Mouse (Mus musculus) v-Abl transformed pro-B cells (cell line): ENCODE measurements around the gene Cpeb3.

Experiments
- in situ Hi-C, 2 experiments: fragments of 400-800 bp; cut with MboI; formaldehyde crosslinking; loops; one replicate each; pipeline ENCODE4 v1.15.1; 2025; ENCODE audit not compliant: unreplicated experiment in 2 of 2

The Cpeb3 gene

GRCm38 (mm10) chr19:37055976-37056556 lies 152.3 kb downstream of the Cpeb3 start:
- in situ Hi-C loops: loop anchor here in 1 of 2 experiments (5.0 kb wide), 1 partner anchor 351 kb away; no protein-coding TSS in a partner anchor

GRCm38 (mm10) chr19:37050643-37051345 lies 157.6 kb downstream of the Cpeb3 start:
- in situ Hi-C loops: loop anchor here (5.0 kb wide), 5 partner anchors 157 to 492 kb away; partner anchors contain the start of genes Cpeb3 (in 1 of the 2) and March5 (in 1 of the 2)

- in situ Hi-C loops: loop anchor here in 1 of 2 experiments (10.0 to 25.0 kb wide), 2 partner anchors 486 to 839 kb away; no protein-coding TSS in a partner anchor
These were observed 159.9 kb downstream of the Cpeb3 start for GRCm38 (mm10) chr19:37048507-37048906.

GRCm38 (mm10) chr19:37044431-37044830 lies 164.0 kb downstream of the Cpeb3 start:
- in situ Hi-C loops: loop anchor here in 1 of 2 experiments (10.0 to 25.0 kb wide), 2 partner anchors 490 to 843 kb away; no protein-coding TSS in a partner anchor

- in situ Hi-C loops: loop anchor here in 1 of 2 experiments (10.0 to 25.0 kb wide), 2 partner anchors 494 to 846 kb away; no protein-coding TSS in a partner anchor
These were observed 167.5 kb downstream of the Cpeb3 start for GRCm38 (mm10) chr19:37040906-37041305.

- in situ Hi-C loops: loop anchor here in 1 of 2 experiments (25.0 kb wide), 1 partner anchor 855 kb away; no protein-coding TSS in a partner anchor
These were observed 176.0 kb downstream of the Cpeb3 start for GRCm38 (mm10) chr19:37032364-37032763.

GRCm38 (mm10) chr19:37031446-37031845 lies 177.0 kb downstream of the Cpeb3 start:
- in situ Hi-C loops: loop anchor here in 1 of 2 experiments (25.0 kb wide), 1 partner anchor 856 kb away; no protein-coding TSS in a partner anchor

GRCm38 (mm10) chr19:37029771-37030170 lies 178.6 kb downstream of the Cpeb3 start:
- in situ Hi-C loops: loop anchor here in 1 of 2 experiments (25.0 kb wide), 1 partner anchor 858 kb away; no protein-coding TSS in a partner anchor

GRCm38 (mm10) chr19:37026408-37026807 lies 182.0 kb downstream of the Cpeb3 start:
- in situ Hi-C loops: loop anchor here in 1 of 2 experiments (25.0 kb wide), 1 partner anchor 861 kb away; no protein-coding TSS in a partner anchor

- in situ Hi-C loops: loop anchor here in 1 of 2 experiments (25.0 kb wide), 1 partner anchor 861 kb away; no protein-coding TSS in a partner anchor
These were observed 182.5 kb downstream of the Cpeb3 start for GRCm38 (mm10) chr19:37025839-37026319.

GRCm38 (mm10) chr19:37022146-37022545 lies 186.3 kb downstream of the Cpeb3 start:
- in situ Hi-C loops: no loop called here

GRCm38 (mm10) chr19:37020951-37021350 lies 187.4 kb downstream of the Cpeb3 start:
- in situ Hi-C loops: no loop called here

GRCm38 (mm10) chr19:37020531-37020930 lies 187.9 kb downstream of the Cpeb3 start:
- in situ Hi-C loops: no loop called here

- in situ Hi-C loops: no loop called here
These were observed 189.5 kb downstream of the Cpeb3 start for GRCm38 (mm10) chr19:37018931-37019330.

GRCm38 (mm10) chr19:37018411-37018810 lies 190.0 kb downstream of the Cpeb3 start:
- in situ Hi-C loops: no loop called here

- in situ Hi-C loops: no loop called here
These were observed 191.5 kb downstream of the Cpeb3 start for GRCm38 (mm10) chr19:37016890-37017289.

GRCm38 (mm10) chr19:37014173-37014939 lies 194.0 kb downstream of the Cpeb3 start:
- in situ Hi-C loops: no loop called here

- in situ Hi-C loops: no loop called here
These were observed 194.9 kb downstream of the Cpeb3 start for GRCm38 (mm10) chr19:37013461-37013860.

GRCm38 (mm10) chr19:37009878-37010281 lies 198.5 kb downstream of the Cpeb3 start:
- in situ Hi-C loops: no loop called here

- in situ Hi-C loops: no loop called here
These were observed 203.8 kb downstream of the Cpeb3 start for GRCm38 (mm10) chr19:37004557-37004956.
